Comparison of ENCODE assay signal across 13 mouse cellular contexts in the genomic region with DNA sequence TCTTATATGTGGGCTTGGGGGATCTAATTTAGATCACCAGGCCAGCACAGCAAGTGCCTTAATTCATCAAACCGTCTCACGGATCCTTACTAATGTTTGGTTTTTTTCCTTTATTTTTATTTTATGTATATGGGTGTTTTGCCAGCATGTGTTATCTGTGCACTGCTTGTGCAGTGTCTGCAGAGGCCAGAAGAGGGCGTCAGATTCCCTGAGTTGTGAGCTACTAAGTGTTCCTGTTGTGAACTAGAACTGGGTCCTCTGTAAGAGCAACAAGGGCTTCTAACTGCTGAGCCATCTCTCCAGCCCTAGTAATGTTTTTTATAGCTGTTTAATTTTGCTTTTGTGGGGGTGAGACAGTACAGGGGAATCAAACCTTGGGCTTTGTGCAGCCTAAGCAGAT. TPM values are rescaled to one million over a fixed set of nuclear protein-coding genes. Genes with fewer than 3 reads are reported as not detected.
DNase-seq lines count a peak whose midpoint lies in the region; ATAC-seq lines count a peak whose summit lies in the region.
"Had no signal": no experiment of that assay in that cellular context is flagged by ENCODE, and none has a peak within 500 bp of the region (broad histone marks: within the 10 kb centered on the region; RNA-seq: fewer than 3 reads in every experiment).

No protein-coding gene starts in this region.

- H3K27ac ChIP-seq in heart, embryonic 12.5 days (ENCODE audit: poor library complexity, severe bottlenecking): 0 out of 2 replicates have a peak overlapping the region, but pooled peaks have one; percentile 21
- H3K27ac ChIP-seq: stomach, embryonic 15.5 days had no signal

- no peak for DNase-seq in heart, adult 9 months (ENCODE audit: low spot score in 2 of 2)
- peak; percentile 12 for DNase-seq in retina, embryonic 14.5 days (ENCODE audit: low spot score)
- no peak for DNase-seq in retina, postnatal 1 day
- DNase-seq in T-cell, adult 2 months (ENCODE audit: low spot score): peak; percentile 22
- DNase-seq in mesoderm, embryonic 11.5 days (ENCODE audit: low read depth, low spot score): peak; percentile 16
- no peak for DNase-seq in layer of hippocampus, adult 9-10 months (ENCODE audit: low spot score)
- DNase-seq in right cerebral cortex, postnatal 25 days: no peak
- DNase-seq: cerebellum, postnatal 10 days; heart, adult 18-20 months had no signal

- peaks cover 30% of the 10 kb centered on the region for H3K4me1 ChIP-seq in heart, embryonic 12.5 days (replicated peaks)
- H3K4me1 ChIP-seq: stomach, embryonic 15.5 days had no signal

- no peaks in the 10 kb centered on the region for H3K36me3 ChIP-seq in heart, embryonic 12.5 days
- H3K36me3 ChIP-seq: stomach, embryonic 15.5 days had no signal

- H3K9me3 ChIP-seq in heart, embryonic 12.5 days (replicated peaks): no peaks in the 10 kb centered on the region
- H3K9me3 ChIP-seq: megakaryocyte, embryonic 14.5 days; stomach, embryonic 15.5 days had no signal

- H3K9ac ChIP-seq in heart, embryonic 12.5 days: no peak overlapping the region
- H3K9ac ChIP-seq: stomach, embryonic 15.5 days had no signal

- no peak for ATAC-seq in heart, embryonic 12.5 days (ENCODE audit: insufficient number of reproducible peaks, low FRiP score)
- ATAC-seq: inflammation-experienced regulatory T-cells, adult 6 months had no signal

- H3K4me2 ChIP-seq in heart, embryonic 12.5 days: no peak overlapping the region
- H3K4me2 ChIP-seq: stomach, embryonic 15.5 days had no signal

- H3K4me3 ChIP-seq in heart, embryonic 12.5 days: no peak overlapping the region
- H3K4me3 ChIP-seq: megakaryocyte, embryonic 14.5 days; stomach, embryonic 15.5 days had no signal

- WGBS in heart, embryonic 12.5 days: 64% methylated on average over 3 of the region's 3 CpGs

- no peaks in the 10 kb centered on the region for H3K27me3 ChIP-seq in heart, embryonic 12.5 days (replicated peaks)
- H3K27me3 ChIP-seq: megakaryocyte, embryonic 14.5 days; stomach, embryonic 15.5 days had no signal

RNA-seq across cellular contexts. Expression of a gene that starts 23.8 kb away (rescaled TPM):
- polyA plus RNA-seq in heart, embryonic 12.5 days (2016; fragmentation: Nextera tagmentation; extraction: Ambion mirVana): 20.7 and 21.0 TPM in 2 replicates

RNA-seq across cellular contexts. Expression of a gene that starts 55.7 kb away (rescaled TPM):
- not detected in 2 replicates for polyA plus RNA-seq in heart, embryonic 12.5 days (2016; fragmentation: Nextera tagmentation; extraction: Ambion mirVana)
- polyA plus RNA-seq: inflammation-experienced regulatory T-cells, adult 6 months; stomach, embryonic 15.5 days had no signal

Comparison
In these comparisons a context has a peak if more than half of its experiments do, and no peak if none do; other contexts are left out.
1. DNase-seq: peak in retina, embryonic 14.5 days (single experiment), T-cell, adult 2 months (single experiment) and mesoderm, embryonic 11.5 days (single experiment); none in heart, adult 9 months (0 of 2), retina, postnatal 1 day (single experiment), layer of hippocampus, adult 9-10 months (single experiment) and right cerebral cortex, postnatal 25 days (single experiment).